Mouse (Mus musculus) MN1 (cell line): ENCODE data around the gene Tfap2c.

Experiments used
- DNase-seq: peaks from one replicate; pipeline ENCODE4 v3.0.0-alpha.2; 2016; ENCODE audit warnings: low spot score

The Tfap2c gene

GRCm38 (mm10) chr2:172551081-172551720, 1.8 kb downstream of the Tfap2c start:
- no peak for DNase-seq

- DNase-seq, result no peak
These were observed 2.5 kb downstream of the Tfap2c start for GRCm38 (mm10) chr2:172551872-172552271.

GRCm38 (mm10) chr2:172552666-172553065, 3.3 kb downstream of the Tfap2c start:
- no peak for DNase-seq

- DNase-seq, result no peak
These were observed 4.8 kb downstream of the Tfap2c start for GRCm38 (mm10) chr2:172554211-172554610.

- DNase-seq, result no peak
These were observed 9.5 kb downstream of the Tfap2c start for GRCm38 (mm10) chr2:172558674-172559468.

- no peak for DNase-seq
These were observed 11.6 kb downstream of the Tfap2c start for GRCm38 (mm10) chr2:172561016-172561415.

GRCm38 (mm10) chr2:172567835-172568234, 18.4 kb downstream of the Tfap2c start:
- DNase-seq, result no peak

GRCm38 (mm10) chr2:172568466-172568865, 19.1 kb downstream of the Tfap2c start:
- DNase-seq, result no peak

GRCm38 (mm10) chr2:172577196-172577766, 27.9 kb downstream of the Tfap2c start:
- no peak for DNase-seq

- DNase-seq, result no peak
These were observed 29.8 kb downstream of the Tfap2c start for GRCm38 (mm10) chr2:172579221-172579620.

GRCm38 (mm10) chr2:172580536-172581265, 31.3 kb downstream of the Tfap2c start:
- DNase-seq, result no peak

GRCm38 (mm10) chr2:172583312-172583711, 33.9 kb downstream of the Tfap2c start:
- no peak for DNase-seq

- no peak for DNase-seq
These were observed 35.9 kb downstream of the Tfap2c start for GRCm38 (mm10) chr2:172585329-172585728.

GRCm38 (mm10) chr2:172589048-172589447, 39.7 kb downstream of the Tfap2c start:
- DNase-seq, result no peak

GRCm38 (mm10) chr2:172590839-172591238, 41.4 kb downstream of the Tfap2c start:
- DNase-seq, result no peak

GRCm38 (mm10) chr2:172594326-172594725, 44.9 kb downstream of the Tfap2c start:
- DNase-seq, result no peak

GRCm38 (mm10) chr2:172597056-172597455, 47.7 kb downstream of the Tfap2c start:
- DNase-seq, result no peak

- DNase-seq, result no peak
These were observed 48.5 kb downstream of the Tfap2c start for GRCm38 (mm10) chr2:172597881-172598280.

GRCm38 (mm10) chr2:172604625-172605024, 55.2 kb downstream of the Tfap2c start:
- DNase-seq, result no peak

GRCm38 (mm10) chr2:172605642-172606041, 56.2 kb downstream of the Tfap2c start:
- DNase-seq, result no peak

GRCm38 (mm10) chr2:172607710-172608109, 58.3 kb downstream of the Tfap2c start:
- DNase-seq, result no peak
